Mouse (Mus musculus): ENCODE measurements around the gene Kansl1.

DNA sequence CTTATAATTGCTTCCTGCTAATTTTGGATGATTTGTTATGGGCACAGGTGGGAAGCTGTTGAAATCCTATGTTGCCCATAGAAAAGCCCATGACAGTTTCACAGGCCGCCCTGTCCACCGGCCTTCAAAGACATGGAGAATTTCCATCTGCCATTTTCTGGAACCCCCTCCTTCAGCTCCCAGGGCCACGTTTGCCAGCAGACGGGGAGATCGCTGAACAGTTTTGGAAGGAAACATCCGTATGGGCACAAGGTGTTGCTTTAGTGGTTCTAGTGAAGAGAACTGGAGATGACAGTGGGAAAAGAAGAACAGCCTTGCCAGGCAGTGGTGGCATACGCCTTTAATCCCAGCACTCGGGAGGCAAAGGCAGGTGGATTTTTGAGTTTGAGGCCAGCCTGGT is 13.3 kb upstream of the Kansl1 start:
- TF ChIP-seq CTCF (IDR thresholded peaks at IDR 0.05; ENCODE audit: low read depth, low read length) (no peak), POLR2A (IDR thresholded peaks at IDR 0.05; ENCODE audit: insufficient read depth, low read length) (no peak)

All from ES-Bruce4 (cell line).